Mouse (Mus musculus): ENCODE measurements at regions not wholly inside any gene's neighbourhood (a gene's known extent, or its start where the extent isn't known, plus 50 kb on each side); places are given as distances from the start of the nearest gene placed in this dataset.

DNA sequence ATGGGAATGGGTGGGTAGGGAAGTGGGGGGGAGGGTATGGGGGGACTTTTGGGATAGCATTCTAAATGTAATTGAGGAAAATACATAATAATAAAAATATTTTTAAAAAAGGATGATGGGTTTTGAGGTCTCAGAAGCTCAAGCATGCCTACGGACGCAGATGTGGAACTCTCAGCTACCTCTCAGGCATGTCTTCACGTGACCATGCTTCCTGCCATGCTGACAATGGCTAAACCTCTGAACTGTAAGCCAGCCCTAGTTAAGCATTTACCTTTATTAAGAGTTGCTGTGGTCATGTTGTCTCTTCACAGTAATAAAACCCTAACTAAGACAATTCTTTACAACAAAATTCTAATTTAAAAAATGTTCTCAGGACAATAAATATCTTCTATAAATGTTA lies 80.0 kb downstream of the Tex36 start:
- H3K4me3 ChIP-seq (ENCODE audit: insufficient read depth, low read length) = no peak overlapping the region
- no peak overlapping the region for H3K27ac ChIP-seq (ENCODE audit: insufficient read depth, low read depth, low read length)
- no peaks in the 10 kb centered on the region for H3K4me1 ChIP-seq (ENCODE audit: control insufficient read depth, insufficient read depth, low read length)
- no peak for TF ChIP-seq POLR2A (IDR thresholded peaks at IDR 0.05; ENCODE audit: borderline replicate concordance, low read depth, low read length)
- TF ChIP-seq CTCF (IDR thresholded peaks at IDR 0.05; ENCODE audit: low read depth, low read length) = no peak

DNA sequence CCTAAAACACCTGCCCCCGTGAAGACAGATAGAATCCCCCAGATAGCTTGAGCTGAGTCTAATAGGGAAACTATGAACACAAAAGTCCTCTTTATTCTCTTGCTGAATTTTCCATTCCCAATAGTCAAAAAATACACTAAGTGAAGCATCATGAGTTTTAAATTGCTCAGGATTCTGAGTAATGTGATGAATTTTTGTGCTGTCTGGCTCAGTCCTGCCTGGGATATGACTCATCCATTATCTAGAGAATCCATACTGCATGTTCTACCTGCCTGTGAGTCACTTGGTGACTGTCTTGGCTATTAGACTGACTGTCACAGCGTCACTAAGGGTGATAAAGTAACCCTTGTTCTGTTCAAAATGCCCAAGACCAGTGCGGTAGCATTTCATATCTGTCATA lies 83.0 kb downstream of the Tex36 start:
- Histone ChIP-seq H3K27ac (ENCODE audit: insufficient read depth, low read depth, low read length) (no peak overlapping the region), H3K4me3 (ENCODE audit: insufficient read depth, low read length) (no peak overlapping the region), H3K4me1 (ENCODE audit: control insufficient read depth, insufficient read depth, low read length) (no peaks in the 10 kb centered on the region)
- no peak for TF ChIP-seq CTCF (IDR thresholded peaks at IDR 0.05; ENCODE audit: low read depth, low read length)

DNA sequence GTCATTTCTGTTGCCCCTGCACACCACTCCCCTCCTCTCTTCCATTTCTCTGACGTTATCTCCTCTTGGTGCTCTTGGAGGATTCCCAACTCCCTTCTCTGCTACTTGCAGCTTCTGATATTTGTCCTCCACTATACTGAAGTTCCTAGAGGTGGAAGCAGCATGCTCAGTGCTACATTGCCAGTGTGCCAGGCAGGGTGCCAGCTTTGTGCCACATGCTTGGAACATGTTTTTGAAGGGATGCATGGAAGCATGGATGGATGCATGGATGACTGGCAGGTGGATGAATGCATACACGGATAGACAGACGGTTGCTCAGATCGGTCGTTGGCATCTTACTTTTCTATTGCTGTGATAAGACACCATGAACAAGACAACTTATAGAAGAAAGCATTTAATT lies 84.4 kb downstream of the Tex36 start:
- no peaks in the 10 kb centered on the region for H3K4me1 ChIP-seq (ENCODE audit: control insufficient read depth, insufficient read depth, low read length)
- no peak overlapping the region for H3K4me3 ChIP-seq (ENCODE audit: insufficient read depth, low read length)
- H3K27ac ChIP-seq (ENCODE audit: insufficient read depth, low read depth, low read length) = no peak overlapping the region
- TF ChIP-seq CTCF (IDR thresholded peaks at IDR 0.05; ENCODE audit: low read depth, low read length) (no peak), POLR2A (IDR thresholded peaks at IDR 0.05; ENCODE audit: borderline replicate concordance, low read depth, low read length) (no peak)

DNA sequence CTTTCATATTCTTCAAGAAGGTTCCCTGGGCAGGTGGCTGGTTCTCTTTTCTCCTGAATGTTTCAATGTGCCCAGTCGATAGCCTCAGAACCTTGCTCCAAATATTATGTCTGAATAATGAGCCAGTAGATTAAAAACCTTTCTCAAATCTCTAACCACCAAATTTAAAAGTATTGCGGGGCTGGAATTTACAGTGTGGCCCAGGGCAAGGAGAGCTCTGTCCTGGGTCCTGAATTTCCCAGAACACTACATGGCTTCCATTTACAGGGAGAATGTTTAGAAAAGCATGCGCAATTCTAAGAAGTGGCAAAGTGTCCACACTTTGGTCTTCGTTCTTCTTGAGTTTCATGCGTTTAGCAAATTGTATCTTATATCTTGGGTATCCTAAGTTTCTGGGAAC lies 91.0 kb downstream of the Tex36 start:
- Histone ChIP-seq H3K27ac (ENCODE audit: insufficient read depth, low read depth, low read length) (no peak overlapping the region), H3K4me1 (ENCODE audit: control insufficient read depth, insufficient read depth, low read length) (no peaks in the 10 kb centered on the region), H3K4me3 (ENCODE audit: insufficient read depth, low read length) (no peak overlapping the region)
- TF ChIP-seq CTCF (IDR thresholded peaks at IDR 0.05; ENCODE audit: low read depth, low read length) (no peak), POLR2A (IDR thresholded peaks at IDR 0.05; ENCODE audit: borderline replicate concordance, low read depth, low read length) (no peak)

DNA sequence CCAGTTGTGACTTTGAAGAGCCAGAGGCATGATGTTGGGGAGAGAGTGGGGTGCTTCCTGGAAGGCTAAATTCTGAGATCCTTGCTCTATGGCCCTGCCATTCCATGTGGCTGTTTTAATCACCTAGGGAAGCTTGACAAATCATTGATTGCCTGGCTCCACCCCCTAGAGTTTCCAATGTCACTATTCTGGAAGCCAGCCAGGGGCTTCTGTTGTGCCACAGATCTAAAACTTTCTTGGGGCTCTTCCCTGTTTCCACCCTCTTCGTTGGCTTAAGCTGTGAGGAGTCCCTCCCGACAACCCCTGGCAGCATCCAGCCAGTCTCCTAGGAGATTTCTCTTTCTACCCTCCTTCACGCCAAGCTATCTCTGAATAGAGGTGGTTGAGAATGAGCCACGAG lies 92.5 kb downstream of the Tex36 start:
- no peaks in the 10 kb centered on the region for H3K4me1 ChIP-seq (ENCODE audit: control insufficient read depth, insufficient read depth, low read length)
- no peak overlapping the region for H3K4me3 ChIP-seq (ENCODE audit: insufficient read depth, low read length)
- no peak overlapping the region for H3K27ac ChIP-seq (ENCODE audit: insufficient read depth, low read depth, low read length)
- TF ChIP-seq POLR2A (IDR thresholded peaks at IDR 0.05; ENCODE audit: borderline replicate concordance, low read depth, low read length) (no peak), CTCF (IDR thresholded peaks at IDR 0.05; ENCODE audit: low read depth, low read length) (no peak)

DNA sequence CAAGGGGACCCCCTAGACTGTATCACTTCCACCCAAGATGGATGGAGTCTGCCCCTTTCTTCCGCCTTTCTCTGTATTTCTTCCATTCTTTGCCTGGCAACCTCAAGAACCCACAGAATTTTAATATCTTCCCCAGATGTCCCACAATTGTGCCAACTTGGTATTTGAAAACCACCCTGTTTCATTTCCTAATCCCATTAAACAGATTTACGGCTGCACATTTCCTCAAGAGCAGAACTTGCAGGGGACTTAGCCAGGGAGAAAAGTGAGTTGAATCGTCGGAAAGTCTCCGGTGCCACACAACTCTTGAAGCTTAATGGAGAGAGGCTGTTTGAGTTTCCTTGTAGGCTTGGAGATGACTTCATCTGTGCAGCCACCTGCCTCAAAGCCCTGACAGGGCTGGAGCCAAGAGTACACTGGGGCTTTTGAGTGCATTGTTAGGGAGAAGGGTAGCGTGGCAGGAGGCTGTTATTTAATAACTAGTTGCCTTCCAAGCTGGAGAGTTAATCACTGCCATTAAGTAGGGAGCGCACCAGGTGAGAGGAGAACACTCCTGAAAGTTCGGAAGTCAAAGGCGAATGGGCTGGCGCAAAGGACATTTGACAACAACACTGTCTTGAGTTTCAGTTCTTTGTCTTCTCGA lies 93.5 kb downstream of the Tex36 start:
- Histone ChIP-seq H3K27ac (ENCODE audit: insufficient read depth, low read depth, low read length) (no peak overlapping the region), H3K4me1 (ENCODE audit: control insufficient read depth, insufficient read depth, low read length) (no peaks in the 10 kb centered on the region), H3K4me3 (ENCODE audit: insufficient read depth, low read length) (no peak overlapping the region)
- TF ChIP-seq POLR2A (IDR thresholded peaks at IDR 0.05; ENCODE audit: borderline replicate concordance, low read depth, low read length) (no peak), CTCF (IDR thresholded peaks at IDR 0.05; ENCODE audit: low read depth, low read length) (no peak)

GRCm38 (mm10) chr7:133505628-133506027 lies 96.3 kb downstream of the Tex36 start:
- Histone ChIP-seq H3K4me1 (ENCODE audit: control insufficient read depth, insufficient read depth, low read length) (no peaks in the 10 kb centered on the region), H3K4me3 (ENCODE audit: insufficient read depth, low read length) (no peak overlapping the region)
- TF ChIP-seq POLR2A (IDR thresholded peaks at IDR 0.05; ENCODE audit: borderline replicate concordance, low read depth, low read length) (no peak), CTCF (IDR thresholded peaks at IDR 0.05; ENCODE audit: low read depth, low read length) (no peak)

DNA sequence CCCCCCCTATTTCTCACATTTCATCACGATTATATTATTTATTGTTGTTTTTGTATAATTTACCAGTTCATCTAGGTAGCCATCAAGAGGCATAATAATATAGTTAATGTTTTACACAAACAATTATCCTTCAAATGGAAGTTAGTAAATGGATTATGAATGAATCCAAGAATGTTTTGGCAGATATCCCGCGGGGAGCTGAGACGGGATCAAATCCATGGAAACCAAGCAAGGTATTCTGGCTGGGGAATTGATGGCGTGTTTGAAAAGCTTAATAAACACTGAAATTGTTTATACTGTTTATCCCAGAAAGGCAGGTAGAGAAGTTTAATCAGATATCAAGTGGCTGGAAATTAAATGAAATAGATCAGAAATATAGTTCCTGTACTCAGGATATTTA lies 98.0 kb downstream of the Tex36 start:
- no peak for TF ChIP-seq POLR2A (IDR thresholded peaks at IDR 0.05; ENCODE audit: borderline replicate concordance, low read depth, low read length)
- TF ChIP-seq CTCF (IDR thresholded peaks at IDR 0.05; ENCODE audit: low read depth, low read length) = no peak
- H3K4me3 ChIP-seq (ENCODE audit: insufficient read depth, low read length) = no peak overlapping the region
- H3K4me1 ChIP-seq (ENCODE audit: control insufficient read depth, insufficient read depth, low read length) = no peaks in the 10 kb centered on the region
- no peak overlapping the region for H3K27ac ChIP-seq (ENCODE audit: insufficient read depth, low read depth, low read length)

More at GRCm38 (mm10) chr7:133505628-133506027, 96.3 kb downstream of the Tex36 start:
- no peak overlapping the region for H3K27ac ChIP-seq (ENCODE audit: insufficient read depth, low read depth, low read length)

- Histone ChIP-seq H3K4me3 (ENCODE audit: insufficient read depth, low read length) (no peak overlapping the region), H3K4me1 (ENCODE audit: control insufficient read depth, insufficient read depth, low read length) (no peaks in the 10 kb centered on the region), H3K27ac (ENCODE audit: insufficient read depth, low read depth, low read length) (no peak overlapping the region)
- TF ChIP-seq CTCF (IDR thresholded peaks at IDR 0.05; ENCODE audit: low read depth, low read length) (no peak), POLR2A (IDR thresholded peaks at IDR 0.05; ENCODE audit: borderline replicate concordance, low read depth, low read length) (no peak)
These were observed 99.2 kb downstream of the Tex36 start for GRCm38 (mm10) chr7:133502731-133503130.

- TF ChIP-seq CTCF (IDR thresholded peaks at IDR 0.05; ENCODE audit: low read depth, low read length) (no peak), POLR2A (IDR thresholded peaks at IDR 0.05; ENCODE audit: borderline replicate concordance, low read depth, low read length) (no peak)
- Histone ChIP-seq H3K4me1 (ENCODE audit: control insufficient read depth, insufficient read depth, low read length) (no peaks in the 10 kb centered on the region), H3K4me3 (ENCODE audit: insufficient read depth, low read length) (no peak overlapping the region), H3K27ac (ENCODE audit: insufficient read depth, low read depth, low read length) (no peak overlapping the region)
These were observed 104.4 kb downstream of the Tex36 start for GRCm38 (mm10) chr7:133497551-133497950.

All from bone marrow macrophage, adult 2 months (primary cell).